Mouse (Mus musculus) monocyte, adult 5-6 weeks (primary cell): Measurements from ENCODE around the gene Tnip3. TPM values are rescaled to one million over a fixed set of nuclear protein-coding genes. Genes with fewer than 3 reads are reported as not detected.

Experiments
- ATAC-seq: fragments of 153-309, 156-312 bp; replicated peaks from 2 replicates; pipeline ENCODE4 v1.8.0; 2017; ENCODE audit warnings: mild to moderate bottlenecking; ENCODE audit not compliant: low TSS enrichment, insufficient number of reproducible peaks, severe bottlenecking, poor library complexity, low FRiP score
- total RNA-seq: library from RNA; stranded (forward); fragments of 200-1000, 200-491, 200-594 nt; gene quantifications from 3 replicates; pipeline ENCODE4 v1.2.3, GENCODE M21; 2017

Tnip3 gene
- 20.6 to 39.3 TPM (median 26.1 TPM) in 3 replicates for total RNA-seq

DNA sequence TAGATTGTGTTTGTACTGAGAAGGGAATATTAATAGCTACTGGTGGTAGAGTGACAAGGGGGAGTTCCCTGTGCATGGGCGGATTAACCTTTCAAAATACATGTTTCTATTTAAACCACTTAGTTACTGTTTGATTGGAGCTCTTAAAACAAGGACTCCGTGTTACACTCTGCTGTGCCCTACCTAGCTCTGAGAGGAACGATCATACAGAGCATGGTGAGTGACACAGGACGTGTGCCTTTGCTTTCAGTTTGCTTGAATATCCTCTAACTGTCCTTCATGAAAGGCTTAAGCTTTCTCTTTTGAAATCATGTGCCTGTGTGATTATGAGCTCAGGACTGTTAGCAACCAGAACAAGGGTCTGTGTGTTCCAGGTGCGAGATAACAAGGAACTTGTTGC lies at the start of gene Tnip3:
Tnip3 (plus strand) TSS at position 122 of the 400 bp plus-strand sequence.
- no peak; the same call in 1 of the 2 replicates for ATAC-seq

- ATAC-seq: no peak
These were observed 26.3 kb upstream of the Tnip3 start for GRCm38 (mm10) chr6:65498786-65499185.

- peak; percentile 97 for ATAC-seq
These were observed 15.0 kb upstream of the Tnip3 start for GRCm38 (mm10) chr6:65510051-65510669.

DNA sequence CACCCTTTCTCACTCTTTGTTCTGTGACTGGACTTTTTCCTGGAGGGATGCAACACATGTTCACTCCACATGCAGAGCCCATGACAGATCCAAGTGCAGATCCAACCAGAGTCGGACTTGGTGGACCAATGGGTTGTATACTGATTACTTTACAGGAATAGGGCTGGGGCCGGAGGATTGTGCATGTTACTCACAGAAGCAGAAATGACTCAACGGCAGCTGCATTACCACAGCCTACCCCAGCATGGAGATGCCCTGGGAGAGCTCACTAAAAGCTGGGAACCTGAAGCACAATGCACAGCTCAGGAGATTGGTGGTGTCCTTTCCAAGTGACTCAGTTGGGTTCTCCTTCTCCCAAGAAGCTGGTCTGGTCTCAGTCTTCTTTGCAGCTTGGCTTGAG lies 11.3 kb upstream of the Tnip3 start:
- ATAC-seq: no peak; the same call in 1 of the 2 replicates

DNA sequence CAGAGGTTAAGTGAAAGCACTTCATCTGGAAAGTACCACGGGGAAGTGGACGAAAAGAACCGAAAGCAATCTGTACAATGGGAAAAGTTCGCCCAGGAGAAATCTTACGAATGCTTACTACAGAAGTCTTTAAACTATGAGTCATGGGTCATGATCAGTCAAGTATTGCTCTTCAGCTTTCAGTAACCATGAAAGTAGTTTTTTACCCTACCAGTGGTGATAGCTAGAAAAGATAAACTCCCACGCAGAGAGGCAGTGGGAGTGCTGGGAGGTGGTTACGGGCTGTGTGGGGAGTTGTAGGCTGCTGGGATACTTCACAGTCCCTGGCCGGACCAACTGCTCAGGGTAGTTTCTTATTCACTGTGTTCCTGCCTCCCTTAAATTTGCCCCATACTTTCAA lies 8.4 kb upstream of the Tnip3 start:
- no peak for ATAC-seq

GRCm38 (mm10) chr6:65520821-65521220 lies 4.3 kb upstream of the Tnip3 start:
- no peak for ATAC-seq

GRCm38 (mm10) chr6:65527892-65528291 lies 2.8 kb downstream of the Tnip3 start:
- peak; percentile 91 for ATAC-seq

DNA sequence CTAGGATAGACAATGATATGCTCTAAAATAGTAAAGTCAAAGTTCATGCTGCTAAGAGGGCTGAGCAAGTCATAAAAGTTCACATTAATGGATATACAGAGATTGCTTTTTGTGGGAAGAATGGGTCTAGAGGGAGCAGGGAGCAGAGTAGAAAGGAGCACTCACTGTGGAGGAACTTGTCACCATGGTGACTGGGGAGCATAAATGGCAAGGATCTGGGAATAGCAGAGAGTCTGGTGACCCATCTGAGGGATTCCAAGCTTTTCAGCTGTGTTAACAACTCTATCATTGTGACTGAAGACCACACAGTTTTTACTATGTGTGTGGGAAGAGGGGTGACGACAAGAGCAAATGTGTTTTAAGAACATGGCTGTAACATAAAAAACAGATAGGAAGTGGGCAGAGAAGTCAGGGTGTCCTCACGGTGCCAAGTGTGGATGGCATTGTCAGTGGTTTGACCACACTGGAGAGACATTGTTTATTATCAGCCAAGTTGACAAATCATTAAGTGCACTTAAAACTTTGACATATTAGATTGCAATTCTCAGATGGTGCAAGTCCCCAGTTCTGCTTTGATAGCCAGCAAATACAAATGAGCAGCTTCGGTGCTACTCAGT lies 6.2 kb downstream of the Tnip3 start:
- ATAC-seq: no peak; the same call in 1 of the 2 replicates

DNA sequence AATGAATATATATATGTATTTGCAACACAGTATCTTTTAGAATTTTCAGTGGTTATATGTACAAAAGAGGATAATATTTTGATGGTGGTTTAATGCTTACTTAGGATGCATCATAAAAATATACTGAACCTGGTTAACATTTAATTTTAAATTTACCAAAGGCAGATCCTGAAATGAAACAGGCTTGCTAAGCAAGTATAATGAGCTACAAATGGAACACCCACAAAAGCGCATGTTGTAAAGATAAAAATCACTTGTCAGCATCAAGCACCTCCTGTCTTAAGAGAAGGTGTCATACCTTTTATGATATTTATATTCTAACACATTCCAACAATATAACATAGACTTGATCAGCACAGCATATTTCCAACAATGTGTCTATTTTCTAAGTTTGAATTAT lies 8.6 kb downstream of the Tnip3 start:
- ATAC-seq: no peak

GRCm38 (mm10) chr6:65537327-65537884 lies 12.3 kb downstream of the Tnip3 start:
- ATAC-seq: no peak

DNA sequence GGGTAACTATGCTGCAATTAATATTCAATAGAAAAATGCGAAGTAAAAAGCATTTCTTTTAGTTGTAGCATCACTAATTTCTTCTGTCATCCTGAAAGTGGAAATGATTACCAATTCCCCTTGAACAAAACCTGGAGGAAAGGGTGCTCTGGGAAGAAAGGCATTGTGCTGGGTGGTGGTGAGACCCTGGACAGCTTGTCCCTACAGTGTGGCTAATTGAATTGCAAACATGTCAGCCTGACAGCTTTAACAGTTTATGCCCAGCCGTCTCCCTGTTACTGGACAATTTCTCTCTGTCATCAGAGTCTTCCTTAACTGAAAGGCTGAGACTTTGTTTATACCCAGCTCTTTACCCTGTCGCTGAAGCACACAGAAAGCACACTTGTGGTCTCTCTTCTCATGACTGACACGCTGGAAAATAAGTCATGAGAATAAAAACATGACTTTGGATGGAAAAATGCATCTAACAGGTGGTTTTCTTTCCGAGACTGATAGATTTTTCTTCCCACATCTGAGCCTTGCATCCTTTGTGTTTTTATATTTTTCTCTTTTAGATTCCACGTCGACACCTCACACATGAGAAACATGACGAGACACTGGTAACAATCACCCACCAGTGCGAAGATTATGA lies 13.0 kb downstream of the Tnip3 start:
- no peak for ATAC-seq

GRCm38 (mm10) chr6:65538921-65539320 lies 13.8 kb downstream of the Tnip3 start:
- no peak for ATAC-seq

GRCm38 (mm10) chr6:65540138-65540537 lies 15.0 kb downstream of the Tnip3 start:
- no peak for ATAC-seq

DNA sequence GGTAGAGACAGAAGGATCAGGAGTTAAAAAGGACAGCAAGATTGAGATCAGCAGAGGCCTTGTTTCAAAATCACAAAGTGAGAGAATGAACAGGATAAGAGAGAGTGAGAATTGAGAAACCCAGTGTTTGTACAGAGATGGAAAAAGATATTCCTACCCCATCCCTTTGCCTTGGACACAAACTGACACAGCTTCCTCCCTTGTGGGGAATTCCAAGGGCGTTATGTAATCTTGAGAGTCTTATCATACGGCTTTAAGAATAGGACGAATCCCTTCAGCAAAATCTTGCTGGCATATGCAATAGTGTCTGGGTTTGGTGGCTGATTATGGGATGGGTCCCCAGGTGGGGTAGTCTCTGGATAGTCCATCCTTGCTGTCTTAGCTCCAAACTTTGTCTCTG lies 16.0 kb downstream of the Tnip3 start:
- ATAC-seq: no peak

- ATAC-seq: no peak
These were observed 17.3 kb downstream of the Tnip3 start for GRCm38 (mm10) chr6:65542391-65542790.

- ATAC-seq: no peak
These were observed 17.8 kb downstream of the Tnip3 start for GRCm38 (mm10) chr6:65542913-65543312.

- no peak for ATAC-seq
These were observed 39.0 kb downstream of the Tnip3 start for GRCm38 (mm10) chr6:65563887-65564656.

DNA sequence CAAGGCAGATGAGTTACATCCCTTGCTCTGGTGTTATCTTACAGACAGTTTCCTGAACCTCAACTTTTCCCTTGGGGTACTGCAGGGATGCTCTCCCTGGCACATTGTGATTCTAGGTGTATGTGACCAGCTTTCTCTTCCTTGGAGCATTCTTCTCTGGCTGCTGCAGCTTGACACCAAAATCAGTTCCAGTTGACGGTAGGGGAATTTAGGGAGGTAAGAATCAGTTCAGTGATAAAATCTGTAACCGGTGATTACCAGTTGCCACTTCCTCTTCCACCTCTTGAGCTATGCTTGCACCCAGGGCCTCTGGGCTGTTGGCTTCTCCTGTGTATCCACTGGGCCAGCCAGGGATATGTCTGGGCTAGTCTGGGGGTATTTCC lies 39.5 kb downstream of the Tnip3 start:
- no peak for ATAC-seq

DNA sequence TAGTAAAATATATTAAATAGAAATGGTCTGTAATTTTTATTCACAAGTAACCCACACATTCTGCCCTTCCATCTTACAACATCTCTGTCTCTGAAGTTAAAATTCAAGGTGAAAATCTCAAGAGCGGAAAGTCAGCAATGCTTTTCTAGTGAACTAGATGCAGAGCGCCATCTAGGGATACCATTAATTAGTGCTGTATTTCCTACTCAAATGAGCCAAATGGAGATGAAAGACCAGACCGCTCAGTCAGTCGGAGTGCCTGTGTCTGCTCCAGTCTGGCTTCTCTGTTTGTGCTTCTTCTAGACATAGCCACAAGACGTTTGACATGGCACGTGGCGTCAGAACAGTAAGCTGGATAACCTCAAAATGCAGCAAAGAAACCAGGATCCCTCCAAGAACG lies 44.6 kb downstream of the Tnip3 start:
- ATAC-seq: peak; percentile 91
